Mouse (Mus musculus) retina, embryonic 14.5 days (tissue): ENCODE measurements around the gene Chn2.

ENCODE experiments used
- DNase-seq: peaks from one replicate; pipeline ENCODE4 v3.0.0-alpha.2; 2015; ENCODE audit warnings: low spot score

The Chn2 gene

GRCm38 (mm10) chr6:54119461-54119860 lies 80.1 kb downstream of the Chn2 start:
- no peak for DNase-seq

DNA sequence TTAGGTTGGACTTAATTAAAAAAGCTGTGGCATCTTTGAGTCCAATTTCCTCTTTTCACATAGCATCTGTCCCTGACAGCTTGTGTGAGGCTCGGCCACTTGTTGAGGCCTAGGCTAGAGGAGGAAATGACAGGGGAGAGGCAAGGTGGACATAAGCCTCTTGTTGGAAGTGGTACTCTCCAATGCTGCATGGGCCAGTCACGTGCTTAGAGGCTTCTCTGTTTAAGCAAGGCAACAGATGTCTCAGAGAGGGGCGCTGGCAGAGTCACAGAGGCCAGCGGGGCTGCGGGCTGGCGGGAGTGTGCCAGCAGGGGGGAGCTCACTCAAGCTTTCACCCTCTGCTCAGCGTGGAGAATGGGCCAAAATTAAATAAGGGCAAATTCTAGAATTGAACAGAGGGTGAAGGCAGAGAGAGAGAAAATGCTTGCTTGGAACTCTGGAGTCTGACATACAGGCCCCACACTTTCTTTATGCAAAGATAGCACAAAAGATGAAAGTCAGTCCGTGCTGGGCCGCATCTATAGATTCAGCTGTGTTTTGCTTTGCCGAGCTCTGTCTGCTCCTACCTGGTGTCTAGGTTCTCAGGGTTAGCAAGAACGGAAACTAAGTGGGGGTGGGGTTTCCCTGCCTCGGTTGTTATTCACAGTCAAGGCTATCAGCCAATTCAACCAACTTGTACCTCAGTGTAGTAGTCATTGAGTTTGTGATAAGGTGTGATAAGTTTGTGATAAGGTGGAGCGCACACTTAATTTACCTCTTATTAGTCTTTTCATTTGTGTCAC lies 80.7 kb downstream of the Chn2 start:
- DNase-seq, result peak; percentile 67

DNA sequence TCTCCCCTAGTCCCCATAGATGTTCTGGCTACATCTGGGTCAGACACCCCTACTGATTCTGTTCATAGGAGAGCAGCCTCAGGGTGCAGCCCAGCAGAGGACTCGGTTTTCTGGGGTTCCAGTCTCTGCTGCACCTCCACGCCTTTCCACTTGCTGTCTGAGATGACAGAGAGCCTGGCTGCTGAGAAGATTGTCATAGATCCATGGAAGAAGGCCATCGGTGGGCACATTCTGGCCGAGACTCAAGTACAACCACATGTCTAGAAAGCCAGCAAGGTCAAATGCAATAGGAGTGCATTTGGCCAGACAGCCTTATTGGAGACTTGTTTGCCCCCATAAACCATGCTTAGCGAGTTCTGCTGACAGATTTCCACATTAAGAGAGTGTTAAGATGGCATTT lies 81.5 kb downstream of the Chn2 start:
- DNase-seq, result no peak

DNA sequence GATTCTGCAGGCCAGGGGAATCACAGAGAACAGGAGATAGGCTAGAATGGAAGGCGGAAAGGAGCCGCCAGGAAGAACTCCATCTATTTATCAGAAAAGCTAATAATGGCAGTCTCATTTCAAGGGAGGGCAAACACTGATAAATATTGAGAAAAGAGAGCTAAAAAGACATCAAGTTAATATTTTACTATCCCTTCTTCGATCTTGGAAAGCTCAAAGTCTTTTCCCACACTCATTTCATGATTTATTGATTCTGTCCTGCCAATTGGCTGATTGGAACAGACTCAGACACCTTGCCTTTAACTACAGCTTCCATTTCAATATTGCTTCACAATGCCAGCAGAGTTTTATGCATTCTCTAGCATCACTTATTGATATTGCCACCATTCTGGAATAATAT lies 85.2 kb downstream of the Chn2 start:
- no peak for DNase-seq

DNA sequence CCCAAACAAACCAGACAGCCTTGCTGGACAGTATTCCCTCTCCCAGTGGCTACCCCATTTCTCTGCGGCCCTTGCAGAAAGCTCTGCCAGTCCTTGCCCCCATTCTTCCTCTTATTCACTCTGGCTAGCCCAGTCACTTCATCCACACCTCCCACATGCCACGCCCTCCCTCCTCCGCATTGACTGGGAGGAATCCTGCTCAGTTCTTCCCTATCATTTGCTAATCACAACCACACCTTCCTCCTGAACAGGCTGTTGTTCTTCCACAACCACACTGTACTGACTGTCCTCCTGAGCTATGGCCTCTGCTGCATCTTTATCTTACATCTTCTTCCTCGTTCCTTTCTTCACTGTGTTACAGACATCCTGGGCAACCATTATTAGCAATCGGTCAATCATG lies 86.2 kb downstream of the Chn2 start:
- DNase-seq, result no peak

GRCm38 (mm10) chr6:54126225-54126992 lies 87.1 kb downstream of the Chn2 start:
- no peak for DNase-seq

GRCm38 (mm10) chr6:54126993-54127697 lies 87.8 kb downstream of the Chn2 start:
- DNase-seq, result no peak

GRCm38 (mm10) chr6:54128702-54129101 lies 89.3 kb downstream of the Chn2 start:
- no peak for DNase-seq

DNA sequence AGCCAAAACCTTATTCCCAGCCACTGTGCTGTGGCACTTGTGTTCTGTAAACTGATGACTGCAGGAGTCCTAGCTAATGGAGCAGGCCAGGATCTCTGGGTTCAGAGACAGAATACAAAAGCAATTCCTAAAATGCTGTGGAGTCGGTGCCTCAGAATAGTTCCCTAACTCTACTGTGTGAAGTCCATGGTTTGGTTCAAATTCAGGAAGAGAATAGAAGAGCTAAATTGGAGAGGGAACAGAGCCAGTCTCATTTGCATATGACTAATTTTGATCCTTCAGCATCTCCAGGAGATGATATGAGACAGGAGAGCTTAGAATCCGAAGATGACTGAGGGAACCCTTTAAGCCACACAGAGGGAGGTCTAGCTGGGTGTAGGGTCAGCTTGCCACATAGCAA lies 90.2 kb downstream of the Chn2 start:
- DNase-seq, result no peak

DNA sequence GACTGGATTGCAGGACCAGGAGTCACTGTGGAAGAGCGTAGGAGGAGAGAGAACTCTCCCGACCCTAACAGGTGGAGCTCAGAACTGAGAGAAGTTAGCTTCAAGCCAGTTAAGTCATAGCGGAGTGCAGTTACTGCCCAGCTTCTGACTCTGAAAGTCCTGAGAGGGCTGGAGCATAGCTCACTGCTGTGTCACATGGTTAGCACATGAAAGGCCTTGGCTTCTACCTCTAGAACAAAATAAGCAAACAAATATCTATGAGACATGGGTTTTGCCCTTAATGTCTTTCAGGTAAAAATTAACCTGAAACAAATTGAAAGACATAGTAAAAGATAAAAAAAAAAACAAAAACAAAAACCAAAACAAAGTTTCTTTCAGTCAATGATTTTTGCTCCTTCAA lies 91.5 kb downstream of the Chn2 start:
- no peak for DNase-seq

DNA sequence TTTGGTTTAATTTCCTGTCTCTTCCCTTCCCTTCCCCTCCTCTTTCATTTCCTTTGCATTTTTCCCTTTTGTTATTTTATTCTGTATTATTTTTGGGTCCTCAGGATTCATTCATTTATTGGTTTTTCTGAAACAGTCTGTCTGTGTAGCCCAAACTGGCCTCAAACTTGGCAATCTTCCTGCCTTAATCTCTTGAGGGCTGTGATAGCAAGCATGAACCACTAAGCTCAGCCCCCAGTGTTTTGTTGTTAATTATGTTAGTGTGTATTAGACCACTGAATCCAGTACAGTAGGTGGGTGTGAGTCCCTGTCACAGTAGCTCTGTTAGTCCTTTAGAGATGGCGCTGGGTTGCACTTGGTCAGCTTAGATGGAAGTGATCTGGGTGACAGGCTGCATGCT lies 93.2 kb downstream of the Chn2 start:
- DNase-seq, result no peak

DNA sequence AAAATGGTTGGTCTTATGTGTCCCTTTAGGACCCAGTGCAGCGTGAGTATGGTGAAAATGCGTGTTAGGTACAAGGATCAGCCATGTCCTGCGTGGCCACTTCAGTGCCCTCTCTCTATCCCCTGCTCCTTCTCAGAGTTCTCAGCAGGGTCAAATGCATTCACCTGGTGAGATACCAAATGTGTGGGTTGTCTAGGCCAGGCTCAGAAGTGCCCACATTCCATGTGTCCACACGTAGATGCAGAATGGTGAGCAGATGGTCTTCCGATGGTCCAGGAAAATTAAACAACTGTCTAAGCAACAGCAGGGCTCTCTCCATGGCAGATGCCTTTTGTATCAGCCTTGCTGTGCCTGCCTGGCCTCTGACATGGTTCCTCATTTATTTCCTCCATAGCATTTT lies 93.9 kb downstream of the Chn2 start:
- DNase-seq, result no peak

GRCm38 (mm10) chr6:54138157-54138556 lies 98.8 kb downstream of the Chn2 start:
- DNase-seq, result no peak

- DNase-seq, result no peak
Observed at GRCm38 (mm10) chr6:54140488-54140887, 101.1 kb downstream of the Chn2 start.

DNA sequence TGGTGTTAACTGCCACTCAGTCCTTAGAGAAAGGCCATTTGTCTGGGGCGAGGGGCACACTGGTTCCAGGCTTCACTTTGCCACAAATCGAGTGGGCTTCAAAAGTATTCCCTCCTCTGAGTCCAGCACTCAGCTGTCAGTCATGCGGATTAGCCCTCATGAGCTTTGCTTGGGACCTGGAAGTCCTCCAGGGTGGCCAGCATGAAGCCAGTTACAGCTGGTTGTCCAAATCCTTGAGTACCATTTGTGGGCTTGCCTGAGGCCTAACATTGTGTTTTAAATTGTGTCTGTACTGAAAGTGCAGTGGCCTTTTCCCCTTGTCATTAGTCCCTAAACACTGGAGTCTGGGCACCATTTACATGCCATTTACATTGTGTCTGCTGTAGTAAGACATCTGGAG lies 101.8 kb downstream of the Chn2 start:
- no peak for DNase-seq

DNA sequence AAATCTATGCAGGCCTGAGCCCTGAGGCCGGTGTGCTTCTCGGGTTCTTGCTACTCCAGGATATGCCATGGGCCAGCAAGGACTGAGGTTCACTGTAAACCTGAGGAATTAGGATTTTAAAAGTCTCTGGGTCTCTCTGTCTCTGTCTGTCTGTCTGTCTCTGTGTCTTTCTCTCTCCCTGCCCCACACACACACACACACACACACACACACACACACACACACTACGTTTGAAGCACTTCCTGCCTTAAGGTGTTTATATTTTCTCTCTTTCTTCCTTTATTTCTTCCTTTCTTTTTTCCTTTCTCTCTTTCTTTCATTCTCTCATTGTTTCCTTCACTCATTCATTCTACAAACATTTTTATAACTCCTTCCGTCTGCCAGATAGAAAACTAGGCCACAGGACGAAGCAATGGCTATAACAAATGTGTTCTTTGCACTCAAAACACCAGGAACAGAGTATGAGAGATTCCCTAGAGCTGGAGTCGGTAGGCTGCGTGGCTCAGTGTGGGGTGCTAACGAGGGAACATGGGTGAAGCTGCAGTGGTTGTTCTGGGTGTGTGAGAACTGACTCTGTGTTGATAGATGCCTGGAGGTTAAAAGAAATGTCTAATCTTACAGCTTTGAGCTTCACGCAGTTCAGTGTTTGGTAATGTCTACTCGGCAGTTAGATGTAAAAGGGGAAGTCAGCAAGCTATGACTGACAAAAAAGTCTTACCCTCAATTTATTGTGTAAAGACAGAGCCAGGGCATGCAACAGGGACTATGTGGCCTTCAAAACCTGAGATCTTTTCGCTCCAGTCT lies 103.7 kb downstream of the Chn2 start:
- DNase-seq, result no peak

DNA sequence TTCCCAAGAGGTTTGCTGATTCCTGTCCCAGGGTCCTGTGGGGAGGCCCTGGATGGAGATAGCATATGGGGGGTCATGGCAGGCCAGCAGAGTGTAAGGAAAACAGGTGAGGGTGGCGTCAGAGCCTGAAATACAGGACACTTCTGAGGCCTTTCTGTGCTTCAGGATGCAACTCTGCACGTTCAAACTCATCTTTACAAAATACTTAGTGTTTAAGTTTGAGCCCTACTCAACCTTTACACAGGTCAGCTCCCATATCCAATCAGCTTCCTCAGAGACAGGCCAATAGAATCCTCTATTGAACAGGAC lies 104.3 kb downstream of the Chn2 start:
- no peak for DNase-seq

- DNase-seq, result no peak
Observed at GRCm38 (mm10) chr6:54148844-54149526, 109.6 kb downstream of the Chn2 start.

GRCm38 (mm10) chr6:54150821-54151220 lies 111.5 kb downstream of the Chn2 start:
- no peak for DNase-seq

DNA sequence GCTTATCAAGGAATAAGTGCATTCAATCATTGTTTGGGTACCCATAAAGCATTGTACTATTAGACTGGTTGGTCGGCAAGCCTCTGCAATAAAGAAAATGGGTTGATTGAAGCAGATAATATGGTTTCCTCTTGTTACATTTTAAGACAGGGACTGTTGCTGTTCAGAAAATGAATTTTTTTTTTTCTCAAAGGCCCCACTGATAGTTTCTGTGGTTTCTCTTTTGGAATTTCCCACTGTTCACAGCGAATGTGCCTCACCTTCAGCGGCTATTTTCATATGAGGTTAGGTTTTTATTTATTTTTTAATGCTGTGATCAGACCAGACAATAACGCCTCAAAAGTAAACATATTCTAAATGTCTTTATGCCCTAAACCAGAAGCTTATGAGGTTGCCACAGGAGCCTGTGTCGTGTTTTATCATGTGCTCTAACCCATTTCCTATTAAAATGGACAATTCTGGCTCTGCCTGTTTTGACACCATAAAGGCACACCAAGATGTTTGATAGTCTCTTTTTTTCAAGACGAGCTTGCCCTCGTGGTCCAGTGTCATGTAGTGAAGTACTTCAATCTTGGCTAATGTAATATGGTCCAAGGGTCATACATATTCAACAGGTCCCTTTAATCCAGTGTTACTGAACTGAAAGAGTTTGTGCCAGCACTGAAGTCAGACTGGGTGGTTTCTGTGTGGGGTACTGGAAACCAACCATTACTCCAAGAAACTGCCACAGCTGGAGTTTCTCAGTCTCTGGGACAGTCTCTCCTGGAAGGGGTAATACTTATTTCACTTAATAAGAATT lies 112.3 kb downstream of the Chn2 start:
- no peak for DNase-seq

DNA sequence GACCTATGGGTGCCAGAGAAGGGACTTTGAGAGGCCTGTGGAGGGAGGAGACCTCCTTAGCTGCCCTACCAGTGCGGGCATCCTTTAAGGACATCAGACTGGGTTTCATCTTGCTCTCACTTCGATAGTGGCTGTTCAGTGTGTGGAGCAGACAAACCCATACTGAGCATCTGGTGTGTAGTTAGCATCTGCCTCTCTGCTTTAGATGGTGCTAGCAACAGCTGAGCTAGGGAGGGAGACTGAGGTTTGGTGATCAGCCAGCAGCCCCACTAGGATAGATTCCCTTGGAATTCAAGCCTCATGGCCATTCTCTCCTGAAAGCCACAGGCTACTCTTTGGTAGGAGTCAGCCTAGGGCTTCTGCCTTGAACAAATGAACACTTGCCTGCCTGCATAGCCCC lies 117.7 kb downstream of the Chn2 start:
- no peak for DNase-seq
